Mouse (Mus musculus): ENCODE results near the gene Nav1. TPM values are rescaled to one million over a fixed set of nuclear protein-coding genes. Genes with fewer than 3 reads are reported as not detected.

Nav1 gene
- total RNA-seq, 2 experiments from 2014 or later = 2.0 to 15.7 TPM

DNA sequence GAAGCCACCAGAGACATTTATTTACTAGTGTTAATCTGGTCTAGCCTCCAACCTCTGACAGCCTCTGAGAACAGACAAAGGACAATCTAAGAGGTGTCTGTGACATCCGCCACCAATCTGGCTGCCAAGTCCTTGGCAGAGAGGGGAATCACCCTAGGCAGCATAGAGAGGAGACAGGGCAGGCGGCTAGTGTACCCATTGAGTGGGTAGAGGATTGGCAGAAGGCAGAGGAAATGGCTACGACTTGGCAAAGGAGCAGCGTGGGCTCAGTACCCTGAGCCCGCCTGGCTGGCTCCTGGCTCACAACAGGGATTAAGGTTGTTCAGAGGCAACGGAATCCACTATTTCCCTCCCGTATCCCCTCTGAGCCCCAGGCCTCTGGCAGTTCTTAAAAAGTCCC, 12.0 kb upstream of the Nav1 start:
- no peak for ATAC-seq (replicated peaks; ENCODE audit: poor library complexity)

DNA sequence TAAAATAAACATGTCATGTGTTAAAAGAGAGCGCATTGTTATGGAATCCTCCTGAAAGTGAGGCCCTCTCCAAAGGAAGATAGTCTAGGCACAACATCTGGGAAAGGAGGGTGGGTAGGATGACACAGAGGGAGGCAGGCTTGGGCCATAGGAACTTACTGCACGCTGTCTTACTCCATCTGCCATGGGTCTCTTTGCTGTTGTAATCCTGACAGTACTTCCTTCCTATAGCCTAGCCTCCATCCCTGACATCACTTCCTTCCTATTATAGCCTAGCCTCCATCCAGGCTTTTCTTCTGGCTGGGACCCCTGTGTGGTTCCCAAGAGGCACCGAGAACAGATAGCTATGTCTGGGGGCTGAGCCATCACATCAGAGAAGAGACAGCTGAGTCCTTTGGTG, 10.2 kb upstream of the Nav1 start:
- ATAC-seq (replicated peaks; ENCODE audit: poor library complexity) = peak; percentile 39; the same call in 1 of the 2 replicates

DNA sequence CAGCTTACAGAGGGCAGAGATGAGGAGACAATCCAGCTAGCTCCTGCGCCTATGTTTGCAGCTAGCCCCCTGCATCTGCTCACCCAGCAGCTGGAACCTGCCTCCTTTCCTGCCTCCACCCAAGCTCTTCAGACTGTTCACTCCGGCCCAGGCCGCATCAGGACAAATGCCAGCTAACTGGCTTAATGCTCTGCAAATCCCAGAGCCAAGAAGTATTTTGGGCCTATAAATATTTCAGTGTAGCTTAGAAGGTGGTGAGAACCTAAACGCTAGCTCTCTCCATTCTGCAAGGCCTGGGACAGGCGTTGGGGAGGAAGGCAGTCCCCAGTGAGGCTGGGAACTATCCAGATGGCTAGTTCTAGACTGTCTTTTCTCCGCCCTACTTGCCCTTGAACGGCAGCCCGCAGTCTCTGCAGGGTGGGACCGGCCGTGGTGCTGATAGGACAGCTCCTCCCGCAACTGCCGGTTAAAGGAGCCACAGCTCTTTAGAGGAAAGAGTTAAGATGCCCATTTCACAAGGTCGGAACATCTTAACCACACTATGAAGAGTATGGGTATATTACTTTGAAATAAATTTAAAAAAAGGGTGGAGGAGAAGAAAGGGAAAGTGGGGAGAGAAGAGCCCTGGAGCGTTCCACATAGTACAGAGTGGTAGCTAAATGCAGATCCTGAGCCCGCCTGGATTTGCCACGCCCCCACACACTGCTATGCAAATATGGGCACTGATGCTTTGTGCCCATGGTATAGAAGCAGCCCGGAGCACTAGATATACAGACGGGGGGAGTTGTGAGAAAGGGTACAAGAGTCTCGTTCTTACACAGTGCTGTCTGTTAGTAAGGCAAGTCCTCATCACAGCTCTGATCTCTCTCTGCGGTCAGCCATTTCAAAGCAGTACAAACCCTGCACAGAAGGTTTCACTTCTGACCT, 8.9 kb upstream of the Nav1 start:
- ATAC-seq (replicated peaks; ENCODE audit: poor library complexity) = peak; percentile 87

DNA sequence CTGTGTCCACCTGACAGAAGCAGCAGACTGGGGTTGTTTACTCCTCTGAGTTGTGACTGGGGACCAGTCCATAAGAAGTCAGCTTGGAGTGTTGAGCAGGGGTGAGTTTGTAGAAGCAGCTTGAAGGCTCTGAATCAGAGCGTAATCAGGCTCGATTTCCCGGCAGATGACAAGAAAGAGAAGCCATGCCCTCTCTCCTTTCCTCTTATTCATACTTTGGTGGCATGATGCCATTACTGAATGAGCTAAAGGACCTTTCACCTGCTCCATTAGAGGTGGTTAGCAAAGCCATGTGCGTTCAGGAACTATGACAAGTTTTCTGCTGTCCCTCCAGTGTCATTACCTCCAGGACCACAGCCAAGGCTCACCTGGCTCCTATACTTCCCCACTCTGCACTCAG, 2.5 kb upstream of the Nav1 start:
- no peak for ATAC-seq (replicated peaks; ENCODE audit: poor library complexity)

DNA sequence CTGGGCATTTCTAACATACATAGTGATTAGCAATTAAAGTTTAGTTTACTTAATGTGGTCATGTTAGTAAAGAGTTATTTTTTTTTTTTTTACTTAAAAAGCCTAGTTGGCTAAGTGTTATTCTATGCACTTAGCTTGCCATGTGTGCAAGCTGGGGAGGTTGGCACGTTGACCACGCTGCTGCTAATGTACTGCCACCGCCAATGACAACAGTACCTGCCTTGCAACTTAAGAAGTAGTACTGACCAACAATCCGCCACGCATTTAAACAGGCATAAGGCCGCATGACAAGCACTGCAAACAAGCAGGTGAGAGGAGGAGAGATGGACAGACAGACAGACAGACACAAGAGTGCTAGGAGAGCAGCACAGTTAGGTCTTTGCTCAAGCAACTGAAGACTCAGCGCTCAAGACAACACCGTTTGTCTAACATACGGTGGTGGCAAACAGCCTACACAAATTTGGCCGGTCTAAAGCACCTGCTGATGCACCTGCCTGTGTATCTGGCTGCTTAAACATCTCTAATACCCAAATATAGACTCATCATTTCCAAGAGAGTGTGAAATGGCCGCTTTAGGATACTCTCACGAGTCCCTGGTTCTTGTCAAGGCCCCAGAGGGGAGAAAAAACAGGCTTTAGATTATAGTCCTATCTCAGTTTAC, 610 bp downstream of the Nav1 start:
- ATAC-seq (replicated peaks; ENCODE audit: poor library complexity) = no peak

DNA sequence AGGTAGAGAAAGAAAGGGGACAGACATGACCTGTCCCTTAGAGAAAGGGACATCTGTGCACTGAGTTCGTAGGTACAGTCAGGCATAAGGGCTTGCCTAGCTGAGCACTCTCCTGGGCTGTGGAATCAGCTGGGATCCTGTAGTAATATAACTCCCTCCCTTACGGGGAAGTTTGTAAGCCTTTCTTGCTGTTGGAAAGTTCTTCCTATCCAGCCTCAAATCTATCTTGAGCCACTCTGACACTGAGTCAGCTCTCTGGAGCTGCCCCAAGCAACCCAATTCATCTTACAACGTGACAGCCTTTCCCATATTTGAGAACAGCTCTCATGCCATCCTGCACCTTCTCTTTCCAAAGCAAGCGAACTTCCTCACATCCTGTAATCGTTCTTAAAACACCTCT, 1.6 kb downstream of the Nav1 start:
- no peak for ATAC-seq (replicated peaks; ENCODE audit: poor library complexity)

DNA sequence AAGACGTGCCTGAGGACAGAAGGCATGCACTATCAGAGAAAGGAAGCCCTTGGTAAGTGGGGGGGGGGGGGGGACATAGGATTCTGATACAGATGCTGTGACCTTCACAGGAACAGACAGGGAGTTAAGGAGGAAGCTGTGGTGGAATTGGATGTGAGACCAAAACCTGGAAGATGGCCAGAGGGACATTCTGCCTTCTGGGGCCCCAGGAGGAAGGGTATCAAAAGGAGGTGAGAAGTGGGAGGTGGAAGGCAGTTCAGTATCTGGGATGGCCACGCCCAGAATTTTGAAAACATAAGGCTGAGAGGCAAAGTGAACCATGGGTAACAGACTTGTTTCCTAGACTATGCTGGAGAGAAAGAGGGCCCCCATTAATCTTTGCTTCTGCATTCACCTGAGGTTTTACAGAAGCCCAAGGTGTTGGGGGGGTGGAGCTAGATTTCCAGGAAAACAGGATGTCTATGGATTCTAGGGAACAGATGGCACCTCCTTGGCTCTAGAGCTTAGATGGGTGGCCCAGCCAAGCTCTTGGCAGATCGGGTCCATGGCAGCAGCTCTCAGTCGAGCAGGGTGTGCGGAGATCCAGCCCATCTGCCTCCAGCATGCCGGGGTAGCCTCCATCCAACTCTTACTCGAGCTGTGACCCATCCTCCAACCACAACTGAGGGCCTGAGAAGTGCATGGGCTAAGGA, 2.6 kb downstream of the Nav1 start:
- no peak for ATAC-seq (replicated peaks; ENCODE audit: poor library complexity)

DNA sequence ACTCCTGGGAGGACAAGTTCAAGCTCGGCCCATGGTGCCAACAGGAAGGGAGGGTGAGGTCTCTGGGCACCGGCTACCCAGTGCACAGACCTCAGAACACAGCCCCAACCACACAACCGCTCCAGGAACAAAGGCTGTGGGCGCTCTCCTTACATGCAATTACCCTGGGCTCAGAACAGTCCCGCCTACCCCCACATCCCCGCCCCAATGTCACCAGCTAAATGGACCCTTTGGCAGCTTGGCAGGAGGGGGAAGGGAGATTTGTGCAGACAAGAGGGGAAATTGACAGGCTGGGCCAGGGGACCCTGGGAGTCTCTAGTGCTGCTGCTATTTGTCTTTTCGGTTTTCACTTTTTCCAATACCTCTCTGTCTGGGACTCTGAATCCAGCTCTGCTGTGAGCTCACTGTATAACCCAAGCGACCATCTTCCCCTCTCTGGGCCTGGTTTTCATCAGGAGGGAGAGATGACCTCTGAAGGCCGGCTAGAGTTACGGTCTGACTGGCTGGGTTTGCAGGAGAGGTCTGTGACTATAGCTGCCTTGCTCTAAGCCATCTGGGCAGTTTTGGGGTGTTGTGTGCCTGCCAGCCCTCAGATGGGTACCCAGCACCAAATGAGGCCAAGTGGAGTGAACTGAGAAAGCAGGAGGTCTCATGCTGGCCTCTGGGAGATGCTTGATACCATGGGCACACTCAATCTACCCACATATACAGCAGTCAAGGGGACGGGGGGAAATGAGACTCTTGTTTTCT, 3.8 kb downstream of the Nav1 start:
- no peak for ATAC-seq (replicated peaks; ENCODE audit: poor library complexity)

DNA sequence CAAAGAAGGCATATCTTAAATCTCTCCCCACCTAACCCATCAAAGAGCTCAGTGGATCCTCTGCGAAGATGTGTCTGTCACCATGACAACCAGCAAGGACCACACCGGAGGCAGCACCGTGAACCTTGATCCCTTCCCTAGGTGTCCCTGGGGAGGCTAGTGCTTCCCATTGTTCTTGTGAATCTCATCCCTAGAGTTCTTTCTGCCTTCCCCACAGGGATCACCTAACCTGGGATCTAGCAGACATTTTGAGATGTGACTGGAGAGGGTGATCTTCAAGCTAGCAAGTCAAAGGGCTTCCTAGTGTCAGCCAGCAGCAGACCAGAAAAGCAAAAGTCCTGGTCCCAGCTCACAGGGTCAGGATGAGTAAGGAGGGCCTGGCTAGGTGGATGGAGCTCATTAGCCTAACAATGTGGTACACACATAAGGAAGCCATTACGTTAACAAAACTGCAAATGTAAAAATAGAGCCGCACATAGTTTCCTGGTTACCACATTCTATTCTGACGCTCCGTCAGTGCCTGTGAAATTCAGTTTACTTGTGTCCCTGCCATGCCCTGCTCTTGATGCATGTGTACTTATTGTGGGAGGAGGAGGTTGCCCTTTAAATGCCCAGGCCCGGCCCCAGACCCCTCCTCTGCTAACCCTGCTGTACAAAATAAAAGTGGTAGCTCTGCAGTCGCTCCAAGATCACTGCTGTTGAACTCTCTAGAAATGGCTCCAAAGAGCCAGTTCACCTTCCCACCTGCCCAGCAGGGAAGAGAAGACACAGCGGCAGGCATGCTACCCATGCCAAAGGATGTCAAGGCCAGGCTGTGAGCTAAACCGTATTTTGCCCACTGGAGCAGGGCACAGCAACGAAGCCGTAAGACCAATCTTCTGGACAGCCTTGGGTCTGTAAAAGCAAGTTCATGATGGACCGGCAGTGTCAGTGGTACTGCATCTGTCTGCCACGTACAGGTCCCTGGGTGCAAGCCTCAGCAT, 6.8 kb downstream of the Nav1 start:
- ATAC-seq (replicated peaks; ENCODE audit: poor library complexity) = no peak

DNA sequence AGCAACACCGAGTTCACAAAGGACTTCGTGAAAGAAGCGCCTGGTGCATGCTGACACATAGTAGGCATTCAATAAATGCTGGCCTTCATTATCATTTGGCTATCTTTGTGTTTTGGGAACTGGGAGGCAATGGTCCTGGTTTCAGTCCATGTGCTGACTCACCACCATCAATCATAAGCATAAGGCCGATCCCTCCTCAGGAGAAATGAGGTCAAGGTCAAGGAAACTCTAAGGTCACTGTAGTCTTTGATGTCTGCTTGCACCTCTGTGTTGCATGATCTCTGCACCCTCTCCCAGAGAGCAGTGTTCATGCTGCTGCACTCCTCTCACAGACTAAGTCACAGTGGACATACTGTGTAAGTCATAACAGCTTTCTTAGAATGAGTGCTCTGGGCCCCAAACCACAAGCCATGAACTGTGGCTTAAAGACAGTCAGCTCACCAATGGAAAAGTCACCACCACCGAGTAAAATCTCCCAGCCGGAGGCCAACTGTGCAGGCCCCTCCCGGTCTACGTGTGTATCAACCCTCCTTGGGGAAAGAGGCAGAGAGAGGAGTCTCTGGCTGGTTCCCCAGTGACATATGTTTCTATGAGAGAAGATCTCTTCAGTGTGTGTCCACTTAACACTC, 8.7 kb downstream of the Nav1 start:
- no peak for ATAC-seq (replicated peaks; ENCODE audit: poor library complexity)

DNA sequence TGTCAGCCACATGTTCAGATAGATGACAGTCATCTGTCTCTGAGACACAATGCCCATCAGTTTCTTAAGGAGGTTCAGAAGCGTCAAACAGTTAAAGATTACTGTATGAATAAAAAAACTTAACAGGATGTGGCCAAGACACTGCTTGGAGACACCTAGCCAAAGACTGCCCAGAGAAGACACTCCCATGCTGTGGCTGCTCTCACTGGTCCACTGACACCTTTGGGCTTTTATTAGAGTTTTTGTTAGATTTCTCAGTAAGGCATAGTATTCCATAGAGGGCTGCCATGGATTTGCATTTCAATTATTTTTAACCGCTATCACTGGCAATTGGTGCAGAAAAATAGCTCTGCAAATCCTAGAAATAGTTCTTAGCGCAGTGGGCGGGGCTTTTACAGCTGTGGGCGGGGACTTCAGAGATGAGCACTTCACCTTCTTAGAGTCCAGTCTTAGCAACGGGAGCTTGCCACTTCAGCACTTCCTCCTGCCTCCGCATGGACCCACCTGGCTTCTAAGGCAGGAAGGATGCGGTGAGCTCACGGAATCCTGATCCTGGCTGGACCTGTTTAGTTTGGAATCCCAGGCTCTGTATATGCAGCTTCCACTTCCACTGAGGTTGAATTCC, 12.7 kb downstream of the Nav1 start:
- ATAC-seq (replicated peaks; ENCODE audit: poor library complexity) = no peak

DNA sequence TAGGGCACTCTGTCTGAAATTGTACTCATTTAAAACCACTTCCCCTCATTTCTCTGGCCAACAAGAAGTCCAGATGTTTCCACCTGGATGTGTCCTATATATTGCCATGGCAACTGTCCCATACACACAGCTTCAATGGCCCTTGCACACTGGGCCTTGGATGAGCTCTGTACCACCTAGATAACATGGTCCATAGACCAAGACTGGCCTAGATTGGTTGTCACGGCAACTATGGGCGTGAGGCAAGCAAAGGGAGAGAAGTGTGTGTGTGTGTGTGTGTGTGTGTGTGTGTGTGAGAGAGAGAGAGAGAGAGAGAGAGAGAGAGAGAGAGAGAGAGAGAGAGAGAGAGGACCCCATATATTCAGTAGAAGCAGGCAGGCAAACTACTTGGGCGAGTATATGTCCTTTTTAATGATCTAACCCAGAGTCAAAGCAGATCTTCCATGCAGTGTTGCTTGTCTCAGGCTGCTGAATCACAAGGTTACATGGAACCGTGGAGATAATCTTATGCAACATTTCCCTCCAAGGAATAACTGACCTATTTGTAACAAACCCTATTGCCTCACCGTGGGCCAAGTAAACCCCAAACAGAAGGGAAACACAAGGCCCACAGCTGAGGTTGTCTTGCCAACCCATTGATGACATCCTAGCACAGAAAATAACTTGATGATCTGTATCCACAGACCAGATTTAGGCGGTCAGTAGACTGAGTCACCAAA, 13.4 kb downstream of the Nav1 start:
- peak; percentile 80 for ATAC-seq (replicated peaks; ENCODE audit: poor library complexity)

DNA sequence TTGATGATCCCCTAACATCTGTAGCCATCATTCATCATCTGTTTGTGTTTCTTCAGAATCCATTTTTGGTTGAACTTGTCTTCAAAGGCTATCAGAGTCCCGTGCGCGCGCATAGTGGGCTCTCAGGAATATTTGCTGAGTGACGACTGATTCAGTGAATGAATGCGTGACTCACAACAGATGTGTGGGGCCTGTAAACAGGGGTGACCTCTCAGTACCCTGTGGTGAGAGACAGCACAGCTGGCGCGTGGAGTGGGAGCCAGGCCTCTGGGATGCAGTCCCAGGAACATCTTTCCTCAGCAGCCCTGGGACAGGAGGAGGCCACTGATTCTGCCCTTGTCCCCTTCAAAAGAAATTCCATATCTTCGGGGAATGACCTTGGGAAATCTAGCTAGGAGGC, 16.3 kb downstream of the Nav1 start:
- ATAC-seq (replicated peaks; ENCODE audit: poor library complexity) = no peak

DNA sequence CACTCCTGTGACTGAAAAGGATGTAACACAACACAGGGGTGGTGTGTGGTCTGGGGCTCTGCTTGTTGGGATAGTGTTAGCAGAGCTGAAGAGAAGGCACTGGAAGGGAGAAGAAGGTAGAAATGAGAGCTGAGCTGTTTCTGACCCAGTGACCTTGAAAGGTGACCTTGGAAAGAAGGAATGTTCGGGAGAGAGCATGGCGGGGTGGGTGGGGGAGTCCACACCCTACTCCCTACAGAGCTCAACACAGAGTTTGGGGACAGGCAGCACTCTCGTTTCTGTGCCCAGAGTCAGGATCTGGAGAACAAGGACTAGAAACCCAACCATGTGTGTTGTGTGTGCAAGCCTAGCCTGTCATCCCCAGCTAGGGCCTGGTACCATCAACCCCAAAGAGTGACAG, 18.1 kb downstream of the Nav1 start:
- no peak for ATAC-seq (replicated peaks; ENCODE audit: poor library complexity)

DNA sequence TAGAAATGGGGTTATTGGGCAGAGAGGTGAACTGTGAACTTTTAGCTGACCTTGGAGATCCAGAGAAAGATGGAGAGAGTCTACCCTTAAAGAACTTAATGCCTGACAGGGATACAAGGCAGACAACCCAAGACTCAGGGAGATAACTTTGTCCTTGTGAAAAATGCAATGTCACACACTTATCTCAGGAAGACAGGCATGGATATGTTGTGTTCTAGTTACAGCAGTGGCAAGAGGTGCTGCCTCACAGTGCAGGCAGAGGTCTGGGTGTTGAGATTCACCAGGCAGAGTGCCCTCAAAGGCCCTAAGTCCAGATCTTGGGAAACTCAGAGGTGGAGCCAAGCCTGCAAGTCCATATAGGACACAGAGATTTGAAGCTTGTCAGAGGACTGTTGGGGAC, 20.2 kb downstream of the Nav1 start:
- ATAC-seq (replicated peaks; ENCODE audit: poor library complexity) = peak; percentile 34

DNA sequence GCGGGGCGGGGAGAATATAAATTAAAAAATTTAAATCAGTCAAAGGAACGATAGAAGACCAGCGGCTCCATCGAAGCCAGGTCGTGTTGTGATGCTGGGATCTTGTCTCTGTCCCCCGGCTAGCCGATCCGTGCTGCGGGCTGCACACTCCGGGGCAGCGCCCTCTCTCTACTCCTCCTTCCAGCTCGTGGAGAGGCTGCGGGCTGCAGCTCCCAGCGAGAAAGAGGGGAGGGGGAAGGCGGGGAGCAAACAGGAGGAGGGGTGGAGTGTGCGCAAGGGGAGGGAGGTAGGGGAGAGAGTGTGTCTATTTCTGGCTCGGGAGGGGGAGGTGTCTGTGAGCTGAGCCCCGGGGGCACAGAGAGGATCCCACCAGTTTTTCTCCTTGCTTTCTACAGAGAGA, 21.5 kb downstream of the Nav1 start:
- peak; percentile 61 for ATAC-seq (replicated peaks; ENCODE audit: poor library complexity)

DNA sequence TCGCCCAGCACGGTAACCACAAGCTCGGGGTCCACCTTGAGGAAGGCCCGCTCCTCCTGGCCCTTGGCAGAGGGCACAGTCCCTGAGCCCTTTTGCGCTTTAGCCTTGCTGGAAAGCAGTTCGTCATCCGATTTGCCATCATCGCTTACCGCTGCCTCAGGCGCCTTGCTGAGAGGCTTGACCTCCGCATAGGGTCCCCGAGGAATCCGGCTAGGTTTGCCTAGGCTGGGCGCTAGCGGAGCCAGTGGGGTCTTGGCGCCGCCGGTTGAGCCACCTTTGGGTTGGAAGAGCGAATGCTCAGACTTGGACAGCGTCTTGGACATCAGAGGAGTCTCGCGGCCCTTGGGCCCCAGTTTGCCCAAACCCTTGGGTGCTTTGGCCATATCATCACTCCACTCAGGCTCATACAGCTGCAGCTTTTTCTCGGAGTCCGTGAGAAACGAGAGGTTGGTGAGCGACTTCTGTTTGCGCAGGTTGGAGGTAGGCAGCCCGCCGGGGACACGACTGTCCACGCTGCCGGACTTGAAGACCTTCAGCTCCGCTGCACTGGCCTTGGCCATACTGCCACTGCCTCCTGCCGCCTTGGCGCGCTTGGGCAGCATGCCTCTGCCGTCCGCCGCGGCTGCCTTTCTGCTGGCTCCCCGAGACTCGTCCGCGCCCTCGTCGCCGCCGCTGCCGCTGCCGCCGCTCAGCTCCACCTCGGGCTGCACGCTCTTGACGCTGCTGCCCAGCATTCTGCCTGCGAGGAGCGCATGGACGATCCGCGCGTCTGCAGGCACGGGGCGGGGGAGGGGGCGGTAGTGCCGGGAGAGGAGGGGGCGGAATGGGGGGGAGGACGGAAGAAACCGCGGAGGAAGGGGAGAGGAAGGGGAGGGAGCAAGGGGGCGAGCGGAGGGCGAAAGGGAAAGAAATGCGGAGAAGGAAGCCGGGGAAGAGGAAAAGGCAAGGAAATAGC, 22.2 kb downstream of the Nav1 start:
- ATAC-seq (replicated peaks; ENCODE audit: poor library complexity) = peak; percentile 44
